Mouse (Mus musculus) left cerebral cortex, adult 2 months (tissue): ENCODE measurements around the gene Dner. TPM values are rescaled to one million over a fixed set of nuclear protein-coding genes. Genes with fewer than 3 reads are reported as not detected.
A peak's percentile ranks its signal among the peaks of the same experiment; 100 is the strongest.

Experiments
- DNase-seq, 2 experiments: peaks; one replicate each; pipeline ENCODE4 v3.0.0; 2021 to 2022; ENCODE audit warnings: low spot score in 2 of 2, mixed read lengths in 1 of 2; ENCODE audit errors: extremely low spot score in 1 of 2
- H3K27ac ChIP-seq: fragments of 200-600 bp; 2 replicates; pipeline ENCODE4 v1.8.1; 2022
- H3K4me3 ChIP-seq: fragments of 200-600 bp; 2 replicates; pipeline ENCODE4 v1.8.1; 2022
- CTCF ChIP-seq: fragments of 200-600 bp; IDR thresholded peaks from 2 replicates; pipeline ENCODE4 v1.8.1; 2022; ENCODE audit warnings: antibody characterized with exemption, mild to moderate bottlenecking, moderate library complexity
- intact Hi-C: fragments of 180-260 bp; cut with DNase I; formaldehyde crosslinking; loops from one replicate; pipeline ENCODE4 v1.15.1; 2025
- total RNA-seq, 2 experiments: library from RNA; stranded (reverse); gene quantifications; 2 replicates each; pipeline ENCODE4 v1.2.3; 2021

The Dner gene
- total RNA-seq, 2 experiments from 2014 or later = 136 to 147 TPM

DNA sequence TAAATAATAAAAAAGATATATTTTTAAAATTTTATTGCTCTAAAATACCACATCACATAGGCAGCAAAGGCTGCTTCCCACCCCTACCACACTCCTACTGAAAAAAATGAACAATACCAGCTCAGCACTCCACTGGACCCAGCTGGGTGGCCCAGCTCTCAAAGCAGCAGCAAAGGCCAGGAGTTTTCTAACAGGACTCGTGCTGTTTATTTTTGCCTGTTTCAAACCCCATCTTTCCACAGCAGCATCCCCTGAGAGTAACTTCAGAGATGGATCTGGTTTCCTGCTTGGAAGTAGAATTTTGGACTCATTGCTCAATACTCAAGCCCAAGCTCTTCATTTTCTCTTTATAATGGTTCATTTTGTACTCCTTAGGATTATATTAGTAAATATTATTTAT lies 263.7 kb downstream of the Dner start:
- intact Hi-C loops = loop anchor here (5.0 kb wide), 1 partner anchor 265 kb away; the partner anchor contains the start of gene Dner
- TF ChIP-seq CTCF = no peak
- no peak for DNase-seq
- H3K4me3 ChIP-seq = no peak overlapping the region
- no peak overlapping the region for H3K27ac ChIP-seq

DNA sequence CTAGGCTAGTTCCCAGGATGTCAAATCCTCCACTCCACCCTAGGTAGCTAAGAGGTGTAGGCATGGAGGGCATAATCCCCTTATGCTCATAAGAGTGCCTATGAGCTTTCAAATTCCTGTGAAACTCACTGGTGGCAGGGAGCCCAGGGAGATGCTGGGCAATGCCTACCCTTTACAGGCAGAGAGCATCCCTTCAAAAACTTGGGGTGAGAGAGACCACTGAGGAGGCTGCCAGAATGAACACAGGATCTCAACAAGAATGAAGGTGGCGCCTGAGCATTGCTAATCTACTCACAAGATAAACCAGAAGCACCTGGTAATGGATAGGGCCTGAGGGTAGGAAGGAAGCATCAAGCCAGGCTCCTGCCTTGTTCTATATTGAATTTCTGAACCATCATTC lies 267.7 kb downstream of the Dner start:
- DNase-seq = peak in 1 of 2 experiments; percentile 9
- Histone ChIP-seq H3K27ac (no peak overlapping the region), H3K4me3 (no peak overlapping the region)
- intact Hi-C loops = loop anchor here (5.0 kb wide), 1 partner anchor 61 kb away; no protein-coding TSS in a partner anchor
- no peak for TF ChIP-seq CTCF

DNA sequence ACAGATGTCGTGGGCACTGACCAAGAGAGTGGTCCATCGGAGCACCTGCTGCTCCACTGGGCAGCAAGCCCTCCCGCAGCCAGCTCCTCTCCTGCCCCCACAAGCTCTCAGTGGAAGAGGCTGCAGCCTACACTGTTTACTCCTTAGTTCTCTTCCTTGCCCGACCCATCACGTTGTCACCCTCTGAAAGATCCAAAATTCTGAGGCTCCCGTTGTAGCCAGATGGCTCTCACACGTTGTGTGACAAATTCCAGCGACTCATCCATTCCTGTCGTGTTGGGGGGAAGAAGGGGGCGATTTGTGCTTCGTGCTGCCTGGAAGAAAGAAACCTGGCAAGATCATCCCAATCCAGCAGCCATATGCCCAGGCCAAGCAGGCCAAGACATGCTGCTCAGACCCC lies 268.3 kb downstream of the Dner start:
- Histone ChIP-seq H3K4me3 (no peak overlapping the region), H3K27ac (no peak overlapping the region)
- no peak for TF ChIP-seq CTCF
- DNase-seq = peak; percentile 50 to 65
- intact Hi-C loops = loop anchor here (5.0 kb wide), 1 partner anchor 60 kb away; no protein-coding TSS in a partner anchor

DNA sequence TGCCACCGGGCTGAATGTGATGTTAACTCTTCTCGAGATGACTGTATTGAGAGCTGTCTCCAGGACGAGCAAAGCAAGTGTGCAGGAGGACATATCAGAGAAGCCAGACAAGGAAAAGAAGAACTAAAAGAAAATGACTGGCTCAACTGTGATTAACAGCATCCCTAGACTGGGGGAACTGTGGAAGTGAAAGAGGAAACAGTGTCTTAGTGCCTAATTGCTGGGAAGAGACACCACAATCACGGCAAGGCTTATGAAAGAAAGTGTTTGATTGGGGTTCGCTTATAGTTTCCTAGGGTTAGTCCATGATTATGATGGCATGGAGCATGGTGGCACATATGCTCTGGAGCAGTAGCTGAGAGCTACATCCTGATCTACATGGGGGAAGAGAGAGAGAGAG lies 269.3 kb downstream of the Dner start:
- no peak overlapping the region for H3K4me3 ChIP-seq
- DNase-seq = no peak
- H3K27ac ChIP-seq = no peak overlapping the region
- intact Hi-C loops = loop anchor here (5.0 kb wide), 1 partner anchor 59 kb away; no protein-coding TSS in a partner anchor
- TF ChIP-seq CTCF = no peak

DNA sequence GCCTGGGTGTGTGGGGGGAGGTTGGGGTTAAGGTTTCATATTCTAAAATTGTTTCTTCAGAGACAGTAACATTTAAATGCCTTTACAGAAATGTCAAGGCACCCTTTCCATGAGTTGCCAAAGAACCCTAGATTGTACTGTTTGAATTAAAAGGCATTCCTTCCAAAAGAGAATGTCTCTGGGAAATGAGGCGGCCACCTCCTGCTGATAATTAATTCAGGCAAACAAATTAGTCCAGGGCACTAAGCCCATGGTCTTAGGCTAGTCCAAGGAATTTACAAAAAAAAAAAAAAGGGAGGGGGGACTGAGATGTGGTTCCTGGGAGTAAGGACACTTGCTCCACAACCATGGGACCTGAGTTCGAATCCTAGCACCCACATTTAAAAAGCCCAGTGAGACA lies 273.1 kb downstream of the Dner start:
- intact Hi-C loops = no loop called here
- TF ChIP-seq CTCF = no peak
- H3K4me3 ChIP-seq = no peak overlapping the region

DNA sequence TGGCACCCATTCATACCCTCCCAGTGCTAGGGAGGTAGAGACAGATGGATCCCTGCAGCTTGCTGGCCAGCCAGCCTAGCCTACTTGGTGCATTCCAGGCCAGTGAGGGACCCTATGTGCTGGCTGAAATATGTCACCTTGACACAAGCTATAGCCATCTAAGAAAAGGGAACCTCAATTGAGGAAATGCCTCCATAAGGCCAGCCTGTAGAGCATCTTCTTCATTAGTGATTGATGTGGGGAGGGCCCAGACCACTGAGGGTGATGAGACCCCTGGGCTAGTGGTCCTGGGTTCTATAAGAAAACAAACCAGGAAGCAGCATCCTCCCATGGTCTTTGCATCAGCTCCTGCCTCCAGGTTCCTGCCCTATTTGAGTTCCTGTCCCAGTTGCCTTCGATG lies 274.2 kb downstream of the Dner start:
- no peak for DNase-seq
- TF ChIP-seq CTCF = no peak
- intact Hi-C loops = no loop called here
- Histone ChIP-seq H3K4me3 (no peak overlapping the region), H3K27ac (no peak overlapping the region)

More for the DNA sequence above, 273.1 kb downstream of the Dner start:
- DNase-seq = no peak
- no peak overlapping the region for H3K27ac ChIP-seq

DNA sequence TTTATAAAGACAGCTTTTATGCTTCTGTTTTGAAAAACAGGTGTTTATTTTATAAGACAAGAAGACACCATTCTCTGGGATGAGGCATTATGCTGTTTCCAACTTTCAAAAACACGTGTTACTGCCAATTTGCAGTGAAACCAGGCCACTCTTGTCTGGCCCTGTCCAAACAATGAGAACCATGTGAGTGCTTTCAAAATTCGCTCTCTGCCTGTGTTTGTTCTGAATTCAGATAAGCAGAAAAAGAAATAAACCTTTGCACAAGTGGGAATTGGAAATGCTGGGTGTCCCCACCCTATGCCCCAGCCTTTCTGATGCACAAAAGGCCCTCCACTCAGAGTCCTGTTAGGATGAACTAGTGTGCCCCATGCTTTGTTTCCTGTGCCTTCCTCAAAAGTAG lies 276.6 kb downstream of the Dner start:
- TF ChIP-seq CTCF = no peak
- Histone ChIP-seq H3K4me3 (no peak overlapping the region), H3K27ac (no peak overlapping the region)
- intact Hi-C loops = loop anchor here (5.0 kb wide), 1 partner anchor 278 kb away; the partner anchor contains the start of gene Dner
- no peak for DNase-seq

DNA sequence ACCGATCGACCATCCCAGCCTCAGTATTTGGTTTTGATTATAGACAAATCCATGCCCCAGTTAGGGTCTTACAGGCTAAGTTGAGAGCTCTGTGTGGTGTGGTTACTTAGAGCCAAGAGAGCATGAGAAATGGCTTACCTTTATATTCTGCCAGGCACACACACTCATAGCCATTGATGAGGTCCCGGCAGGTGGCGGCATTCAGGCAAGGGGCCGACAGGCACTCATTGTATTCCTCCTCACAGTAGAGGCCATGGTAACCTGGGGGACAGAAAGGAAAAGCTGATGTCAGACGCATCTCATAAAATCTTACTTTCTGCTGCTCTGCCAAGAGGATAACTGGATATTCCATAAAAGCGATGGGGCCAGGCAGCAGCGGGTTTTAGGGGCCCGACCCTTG lies 277.5 kb downstream of the Dner start:
- Histone ChIP-seq H3K27ac (no peak overlapping the region), H3K4me3 (no peak overlapping the region)
- TF ChIP-seq CTCF = no peak
- intact Hi-C loops = loop anchor here (5.0 kb wide), 1 partner anchor 279 kb away; the partner anchor contains the start of gene Dner
- no peak for DNase-seq

DNA sequence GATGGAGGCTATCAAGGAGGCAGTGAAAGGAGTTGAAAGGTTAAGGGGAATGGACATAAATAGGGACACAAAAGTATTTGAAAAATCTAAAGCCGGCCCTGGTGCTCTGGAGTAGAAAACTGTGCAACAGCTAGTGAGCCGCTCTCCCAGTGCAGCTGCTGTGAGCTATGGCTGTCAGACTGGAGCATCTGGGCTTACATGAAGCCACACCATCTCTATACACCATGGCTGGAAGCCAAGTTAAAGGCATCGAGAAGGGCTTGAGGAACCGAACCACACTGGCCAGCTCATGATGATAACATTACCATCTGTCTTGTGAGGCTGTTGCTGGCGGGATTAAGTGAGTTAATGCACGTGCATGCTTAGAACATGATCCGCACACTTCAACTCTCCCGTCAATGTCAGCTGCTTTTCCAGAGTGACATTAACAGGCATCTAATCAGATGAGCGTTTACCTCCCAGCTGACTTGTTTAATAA lies 278.2 kb downstream of the Dner start:
- DNase-seq = no peak
- H3K4me3 ChIP-seq = no peak overlapping the region
- no peak overlapping the region for H3K27ac ChIP-seq
- no peak for TF ChIP-seq CTCF
- intact Hi-C loops = loop anchor here (5.0 kb wide), 1 partner anchor 280 kb away; the partner anchor contains the start of gene Dner

DNA sequence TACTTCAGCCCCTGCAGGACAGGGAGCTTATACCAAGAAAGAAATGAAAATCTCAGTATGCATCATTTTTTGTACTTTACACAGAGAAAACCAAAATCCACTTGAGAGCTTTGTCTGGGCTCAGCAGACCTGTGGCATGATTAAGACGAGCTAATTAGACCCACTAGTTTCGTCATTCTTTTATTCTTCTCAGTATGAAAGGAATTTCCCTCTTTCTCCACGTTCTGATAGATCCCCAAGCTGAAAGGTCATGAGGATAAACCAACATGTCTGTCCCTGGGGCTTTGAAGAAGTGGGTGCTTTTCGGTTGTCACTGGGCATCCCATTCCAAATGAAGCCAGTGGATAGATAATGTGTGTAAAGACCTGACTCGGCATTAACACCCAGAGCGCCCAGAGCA lies 278.7 kb downstream of the Dner start:
- no peak for DNase-seq
- intact Hi-C loops = loop anchor here (5.0 kb wide), 1 partner anchor 280 kb away; the partner anchor contains the start of gene Dner
- no peak for TF ChIP-seq CTCF
- Histone ChIP-seq H3K4me3 (no peak overlapping the region), H3K27ac (no peak overlapping the region)

DNA sequence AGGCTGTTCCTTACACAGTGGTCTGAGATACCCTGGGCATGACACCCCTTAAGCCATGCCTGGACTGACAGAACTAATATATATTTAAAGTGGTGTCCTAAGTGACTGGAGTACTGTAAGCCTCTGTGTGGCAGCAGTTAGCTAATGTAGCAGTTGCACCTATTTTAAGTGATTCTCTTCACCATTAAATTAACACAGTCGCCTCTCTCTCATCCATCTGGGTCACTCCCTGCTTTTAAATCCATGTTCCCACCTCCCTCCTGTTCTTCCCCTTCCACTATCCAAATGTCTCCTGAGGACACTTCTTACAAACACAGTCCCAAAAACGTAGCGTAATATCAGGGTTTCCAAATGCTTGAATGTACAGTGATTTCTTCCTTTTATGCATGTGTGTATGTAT lies 281.6 kb downstream of the Dner start:
- no peak overlapping the region for H3K27ac ChIP-seq
- intact Hi-C loops = no loop called here
- no peak for DNase-seq
- no peak; the same call in none of the 2 replicates for TF ChIP-seq CTCF
- H3K4me3 ChIP-seq = no peak overlapping the region

DNA sequence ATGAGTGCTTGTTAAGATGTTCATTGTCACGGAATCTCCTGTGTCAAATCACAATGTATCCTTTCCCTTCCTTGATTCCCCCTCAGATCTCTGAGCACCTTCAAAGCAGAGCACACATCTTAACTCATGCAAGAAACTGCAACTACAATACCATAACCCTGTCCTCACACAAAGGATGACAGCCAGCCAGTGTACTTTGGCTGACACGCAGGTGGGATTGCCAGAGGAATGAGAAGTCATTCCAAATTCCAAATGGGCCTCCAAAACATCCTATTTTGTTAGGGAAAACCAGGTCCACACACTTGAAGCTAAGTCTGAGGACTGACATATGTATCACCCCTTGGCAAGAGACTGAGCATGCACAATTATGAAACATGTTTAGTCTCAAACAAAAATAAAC lies 286.5 kb downstream of the Dner start:
- DNase-seq = no peak
- Histone ChIP-seq H3K4me3 (no peak overlapping the region), H3K27ac (no peak overlapping the region)
- intact Hi-C loops = no loop called here
- no peak for TF ChIP-seq CTCF

DNA sequence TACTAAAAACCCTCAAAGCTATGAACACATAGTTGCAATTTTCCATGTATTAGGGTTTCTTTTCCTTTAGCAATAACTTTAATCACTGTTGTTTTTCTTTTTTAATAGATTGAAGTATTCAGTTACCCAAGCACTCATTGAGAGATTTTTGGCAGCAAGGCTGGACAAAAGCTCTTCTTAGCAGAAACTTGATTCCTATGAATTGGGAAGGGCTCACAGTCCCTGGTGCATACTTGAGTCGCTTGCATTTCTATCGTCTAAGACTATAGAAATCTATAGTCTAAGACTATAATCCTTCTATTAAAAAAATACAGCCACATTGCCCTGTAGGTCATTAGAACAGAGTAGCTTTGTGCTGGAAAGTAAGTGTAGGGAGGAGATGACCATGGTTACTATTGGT lies 287.1 kb downstream of the Dner start:
- DNase-seq = no peak
- intact Hi-C loops = no loop called here
- no peak for TF ChIP-seq CTCF

More for the DNA sequence above, 287.1 kb downstream of the Dner start:
- Histone ChIP-seq H3K4me3 (no peak overlapping the region), H3K27ac (no peak overlapping the region)
